Mouse (Mus musculus) midbrain, postnatal 0 days (tissue): Measurements from ENCODE around the gene Lnx2. TPM values are rescaled to one million over a fixed set of nuclear protein-coding genes. Genes with fewer than 3 reads are reported as not detected.

Experiments used
- ATAC-seq: fragments of 200-750 bp; cut with Nextera tagmentation; 2 replicates; pipeline ENCODE4 v1.8.0; 2017; ENCODE audit warnings: moderate number of reproducible peaks, mild to moderate bottlenecking, moderate TSS enrichment, moderate library complexity; ENCODE audit not compliant: low FRiP score
- DNase-seq: peaks from one replicate; pipeline ENCODE4 v3.0.0-alpha.2; 2015; ENCODE audit warnings: low spot score
- H3K27ac ChIP-seq: fragments of 300-500 bp; sonication (generic); 2 replicates; pipeline ENCODE4 v1.5.1; 2014; ENCODE audit warnings: low read depth, mild to moderate bottlenecking, low read length, mixed read lengths
- H3K27me3 ChIP-seq: fragments of 300-500 bp; sonication (generic); 2 replicates; pipeline ENCODE4 v1.6.1; 2014; ENCODE audit warnings: low read length, control low read depth, mixed read lengths; ENCODE audit not compliant: insufficient read depth
- H3K36me3 ChIP-seq: fragments of 300-500 bp; sonication (generic); 2 replicates; pipeline ENCODE4 v1.6.1; 2014; ENCODE audit warnings: low read length, control low read depth, mixed read lengths; ENCODE audit not compliant: insufficient read depth
- H3K4me1 ChIP-seq: fragments of 300-500 bp; sonication (generic); 2 replicates; pipeline ENCODE4 v1.6.1; 2014; ENCODE audit warnings: mild to moderate bottlenecking, control low read depth, antibody characterized with exemption, low read length, mixed read lengths; ENCODE audit not compliant: insufficient read depth
- H3K4me2 ChIP-seq: fragments of 300-500 bp; sonication (generic); 2 replicates; pipeline ENCODE4 v1.6.1; 2014; ENCODE audit warnings: low read depth, mild to moderate bottlenecking, low read length, mixed read lengths; ENCODE audit not compliant: poor library complexity, severe bottlenecking
- H3K4me3 ChIP-seq: fragments of 300-500 bp; sonication (generic); 2 replicates; pipeline ENCODE4 v1.5.1; 2014; ENCODE audit warnings: low read depth, mild to moderate bottlenecking, low read length, moderate library complexity
- H3K9ac ChIP-seq: fragments of 300-500 bp; sonication (generic); replicated peaks from 2 replicates; pipeline ENCODE4 v1.6.1; 2014; ENCODE audit warnings: mild to moderate bottlenecking, low read length, moderate library complexity, mixed read lengths; ENCODE audit not compliant: poor library complexity, severe bottlenecking
- H3K9me3 ChIP-seq: fragments of 300-500 bp; sonication (generic); 2 replicates; pipeline ENCODE4 v1.6.1; 2016; ENCODE audit warnings: low read length, control low read depth
- CTCF ChIP-seq: IDR thresholded peaks from 2 replicates; pipeline ENCODE4 v1.5.1; 2016; ENCODE audit warnings: antibody characterized with exemption, mild to moderate bottlenecking
- WGBS: fragments of 180-500 bp; shearing (Covaris S2); extraction: QIAGEN DNeasy Blood & Tissue Kit; methylation state at CpG from one replicate; pipeline ENCODE4 v1.1.7; 2014; 5-methylcytosine and 5-hydroxymethylcytosine counted together
- polyA plus RNA-seq: library from polyadenylated mRNA; unstranded; fragments of >200 nt; fragmentation: Nextera tagmentation; extraction: Ambion mirVana; gene quantifications from 2 replicates; pipeline ENCODE4 v1.2.1, GENCODE M21; 2015
- total RNA-seq: library from RNA; depleted of rRNA; stranded (reverse); fragments of >200 nt; gene quantifications from 2 replicates; pipeline ENCODE4 v1.2.3, GENCODE M21; 2014; rRNA removed

Gene Lnx2
- total RNA-seq (5.6 and 6.5 TPM in 2 replicates), polyA plus RNA-seq (2.6 and 2.9 TPM in 2 replicates)

- Histone ChIP-seq H3K9ac (peak within 1 kb of the TSS; percentile 70), H3K36me3 (no peaks in the 10 kb centered on the region), H3K27me3 (no peaks in the 10 kb centered on the region), H3K4me3 (peak within 1 kb of the TSS; percentile 72), H3K4me1 (no peaks in the 10 kb centered on the region), H3K9me3 (no peaks in the 10 kb centered on the region), H3K4me2 (peak within 1 kb of the TSS; percentile 89), H3K27ac (peak within 1 kb of the TSS; percentile 72)
- TF ChIP-seq CTCF, result peak; percentile 76
- DNase-seq, result peak; percentile 99
- ATAC-seq, result peak; percentile 99
- under 1% methylated on average over 65 of the region's 65 CpGs for WGBS
Observed at GRCm38 (mm10) chr5:147076026-147076798, at the start of gene Lnx2. Lnx2 (minus strand) TSS chr5:147076586.

- no peaks in the 10 kb centered on the region for H3K27me3 ChIP-seq
- 88% methylated on average over 13 of the region's 13 CpGs for WGBS
- no peak overlapping the region for H3K9ac ChIP-seq
- H3K36me3 ChIP-seq, result no peaks in the 10 kb centered on the region
- ATAC-seq (no peak), DNase-seq (no peak)
- no peak overlapping the region for H3K27ac ChIP-seq
- H3K4me2 ChIP-seq, result no peak overlapping the region
- TF ChIP-seq CTCF, result no peak
- H3K4me3 ChIP-seq, result no peak overlapping the region
- no peaks in the 10 kb centered on the region for H3K9me3 ChIP-seq
- no peaks in the 10 kb centered on the region for H3K4me1 ChIP-seq
Observed at GRCm38 (mm10) chr5:147125542-147126185, 49.3 kb upstream of the Lnx2 start.

GRCm38 (mm10) chr5:147124794-147125193, 48.4 kb upstream of the Lnx2 start:
- H3K36me3 ChIP-seq, result no peaks in the 10 kb centered on the region
- H3K9ac ChIP-seq, result no peak overlapping the region
- no peaks in the 10 kb centered on the region for H3K9me3 ChIP-seq
- no peaks in the 10 kb centered on the region for H3K27me3 ChIP-seq
- H3K4me3 ChIP-seq, result no peak overlapping the region
- 41% methylated on average over 9 of the region's 9 CpGs for WGBS
- ATAC-seq, result no peak
- no peak for DNase-seq
- no peaks in the 10 kb centered on the region for H3K4me1 ChIP-seq
- no peak for TF ChIP-seq CTCF
- H3K4me2 ChIP-seq, result no peak overlapping the region
- no peak overlapping the region for H3K27ac ChIP-seq

GRCm38 (mm10) chr5:147121146-147121545, 44.8 kb upstream of the Lnx2 start:
- WGBS, result 91% methylated on average over 4 of the region's 4 CpGs
- no peak overlapping the region for H3K4me2 ChIP-seq
- no peak for ATAC-seq
- no peak overlapping the region for H3K4me3 ChIP-seq
- H3K9me3 ChIP-seq, result no peaks in the 10 kb centered on the region
- DNase-seq, result no peak
- H3K4me1 ChIP-seq, result no peaks in the 10 kb centered on the region
- peak; percentile 44; the same call in 1 of the 2 replicates for TF ChIP-seq CTCF
- H3K9ac ChIP-seq, result no peak overlapping the region
- H3K36me3 ChIP-seq, result no peaks in the 10 kb centered on the region
- H3K27ac ChIP-seq, result no peak overlapping the region
- H3K27me3 ChIP-seq, result no peaks in the 10 kb centered on the region

- H3K4me3 ChIP-seq, result no peak overlapping the region
- no peak for TF ChIP-seq CTCF
- no peak for DNase-seq
- no peaks in the 10 kb centered on the region for H3K9me3 ChIP-seq
- ATAC-seq, result no peak
- H3K27ac ChIP-seq, result no peak overlapping the region
- no peak overlapping the region for H3K4me2 ChIP-seq
- no peak overlapping the region for H3K9ac ChIP-seq
- H3K36me3 ChIP-seq, result peaks cover 6% of the 10 kb centered on the region
- no peaks in the 10 kb centered on the region for H3K27me3 ChIP-seq
- 17% methylated on average over 6 of the region's 6 CpGs for WGBS
- no peaks in the 10 kb centered on the region for H3K4me1 ChIP-seq
Observed at GRCm38 (mm10) chr5:147117027-147117426, 40.6 kb upstream of the Lnx2 start.

GRCm38 (mm10) chr5:147115631-147116030, 39.2 kb upstream of the Lnx2 start:
- H3K27me3 ChIP-seq, result no peaks in the 10 kb centered on the region
- DNase-seq (no peak), ATAC-seq (no peak)
- peak; percentile 17; the same call in 1 of the 2 replicates for TF ChIP-seq CTCF
- H3K27ac ChIP-seq, result no peak overlapping the region
- 97% methylated on average over 4 of the region's 4 CpGs for WGBS
- H3K36me3 ChIP-seq, result peaks cover 12% of the 10 kb centered on the region
- no peak overlapping the region for H3K4me3 ChIP-seq
- no peaks in the 10 kb centered on the region for H3K4me1 ChIP-seq
- H3K9me3 ChIP-seq, result no peaks in the 10 kb centered on the region
- no peak overlapping the region for H3K9ac ChIP-seq
- H3K4me2 ChIP-seq, result no peak overlapping the region
